Mouse (Mus musculus): Measurements from ENCODE around the gene Rhox3h. TPM values are rescaled to one million over a fixed set of nuclear protein-coding genes. Genes with fewer than 3 reads are reported as not detected.
"Not testable (repeated sequence)": the region's sequence is repeated elsewhere in the genome, so short reads cannot be mapped to it uniquely, and the experiment has no call there.

Gene Rhox3h
- not detected in 2 replicates for polyA plus RNA-seq (2014; fragmentation: Nextera tagmentation; extraction: Ambion mirVana)

DNA sequence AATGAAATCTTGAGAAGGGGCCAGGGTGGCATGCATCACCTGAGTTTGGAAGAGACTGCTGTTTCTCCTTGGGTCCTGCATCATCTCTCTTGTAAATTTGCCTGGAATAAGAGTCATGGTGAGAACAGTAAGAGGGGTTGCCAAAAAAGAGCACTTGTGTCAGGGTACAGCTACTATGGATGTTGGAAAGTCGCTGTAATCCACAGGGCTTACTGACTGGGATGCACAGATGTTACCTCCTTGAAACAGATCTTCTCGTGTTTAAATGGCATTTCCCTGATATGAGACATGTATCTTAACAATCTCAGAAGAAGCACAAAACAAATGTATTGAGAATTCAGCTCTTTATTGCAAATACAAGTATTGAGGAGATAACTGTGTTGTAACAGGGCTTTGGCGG lies at the start of gene Rhox3h:
Gene Rhox3h (minus strand): TSS at position 101 of the 400 bp plus-strand sequence.
- H3K4me2 ChIP-seq (ENCODE audit: low read depth, low read length); ATAC-seq (ENCODE audit: low read depth); DNase-seq (ENCODE audit: low spot score); H3K27ac ChIP-seq (replicated peaks; ENCODE audit: low read depth, low read length); H3K4me1 ChIP-seq (ENCODE audit: control insufficient read depth, insufficient read depth, low read length); H3K9me3 ChIP-seq (ENCODE audit: control insufficient read depth, low read length); H3K36me3 ChIP-seq (ENCODE audit: control insufficient read depth, insufficient read depth, low read length); H3K9ac ChIP-seq (ENCODE audit: low read depth, low read length); H3K27me3 ChIP-seq (replicated peaks; ENCODE audit: control insufficient read depth, insufficient read depth, low read length); H3K4me3 ChIP-seq (ENCODE audit: low read depth, low read length): not testable (repeated sequence)
- WGBS, result 75% methylated on average over 1 of the region's 3 CpGs

DNA sequence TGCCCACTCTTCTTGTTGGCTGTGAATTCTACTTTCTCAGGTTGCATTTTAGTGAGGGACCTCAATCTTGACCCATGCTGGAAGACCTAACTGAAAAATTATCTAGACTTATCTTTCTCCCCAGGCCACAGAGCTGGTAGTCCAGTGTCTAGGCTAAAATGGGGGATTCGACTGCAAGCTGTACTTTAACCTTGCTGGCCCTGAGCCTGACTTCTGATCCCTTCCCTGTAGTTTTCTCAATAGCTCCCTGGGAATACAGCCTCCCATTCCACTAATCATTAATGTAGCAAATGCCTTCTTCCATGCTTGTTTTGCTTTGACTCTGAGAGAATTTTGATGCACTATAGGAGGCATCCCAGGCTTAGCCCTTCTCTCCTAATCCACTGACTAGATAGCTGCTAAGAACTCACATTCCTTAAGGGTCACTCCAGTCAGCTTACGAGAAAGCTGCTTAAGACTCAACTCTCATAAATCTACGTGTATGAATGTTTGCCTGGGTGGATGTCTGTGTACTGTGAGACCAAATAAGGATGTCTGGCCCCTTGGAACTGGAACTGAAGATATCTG lies 33.3 kb upstream of the Rhox3h start:
- ATAC-seq (ENCODE audit: low read depth), result no peak
- H3K4me2 ChIP-seq (ENCODE audit: low read depth, low read length), result no peak overlapping the region

DNA sequence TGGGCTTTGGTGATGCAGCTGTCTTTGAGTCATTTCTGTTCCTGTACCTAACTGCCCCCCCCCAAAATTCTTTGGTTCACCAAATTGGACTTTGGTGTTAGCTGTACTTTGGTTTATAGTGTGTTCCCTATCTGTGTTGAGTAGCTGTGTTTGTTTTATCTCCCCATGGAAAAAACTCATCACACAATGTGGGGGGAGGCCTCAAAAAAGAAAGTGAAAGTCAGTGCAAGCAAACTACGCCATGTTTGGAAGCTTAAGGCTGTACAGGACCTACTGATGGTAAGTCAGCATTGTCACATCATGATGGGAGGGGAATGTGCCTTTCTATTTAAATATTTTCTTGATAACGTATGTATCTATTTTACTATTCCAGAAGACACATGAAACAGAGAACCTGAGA lies 23.7 kb upstream of the Rhox3h start:
- H3K4me1 ChIP-seq (ENCODE audit: control insufficient read depth, insufficient read depth, low read length), result no peaks in the 10 kb centered on the region

More for the DNA sequence above, 33.3 kb upstream of the Rhox3h start:
- Histone ChIP-seq H3K36me3 (ENCODE audit: control insufficient read depth, insufficient read depth, low read length) (no peaks in the 10 kb centered on the region), H3K9me3 (ENCODE audit: control insufficient read depth, low read length) (no peaks in the 10 kb centered on the region), H3K27ac (replicated peaks; ENCODE audit: low read depth, low read length) (no peak overlapping the region), H3K27me3 (replicated peaks; ENCODE audit: control insufficient read depth, insufficient read depth, low read length) (no peaks in the 10 kb centered on the region), H3K9ac (ENCODE audit: low read depth, low read length) (no peak overlapping the region), H3K4me1 (ENCODE audit: control insufficient read depth, insufficient read depth, low read length) (no peaks in the 10 kb centered on the region), H3K4me3 (ENCODE audit: low read depth, low read length) (no peak overlapping the region)
- 67% methylated on average over 3 of the region's 3 CpGs for WGBS
- no peak for DNase-seq (ENCODE audit: low spot score)

DNA sequence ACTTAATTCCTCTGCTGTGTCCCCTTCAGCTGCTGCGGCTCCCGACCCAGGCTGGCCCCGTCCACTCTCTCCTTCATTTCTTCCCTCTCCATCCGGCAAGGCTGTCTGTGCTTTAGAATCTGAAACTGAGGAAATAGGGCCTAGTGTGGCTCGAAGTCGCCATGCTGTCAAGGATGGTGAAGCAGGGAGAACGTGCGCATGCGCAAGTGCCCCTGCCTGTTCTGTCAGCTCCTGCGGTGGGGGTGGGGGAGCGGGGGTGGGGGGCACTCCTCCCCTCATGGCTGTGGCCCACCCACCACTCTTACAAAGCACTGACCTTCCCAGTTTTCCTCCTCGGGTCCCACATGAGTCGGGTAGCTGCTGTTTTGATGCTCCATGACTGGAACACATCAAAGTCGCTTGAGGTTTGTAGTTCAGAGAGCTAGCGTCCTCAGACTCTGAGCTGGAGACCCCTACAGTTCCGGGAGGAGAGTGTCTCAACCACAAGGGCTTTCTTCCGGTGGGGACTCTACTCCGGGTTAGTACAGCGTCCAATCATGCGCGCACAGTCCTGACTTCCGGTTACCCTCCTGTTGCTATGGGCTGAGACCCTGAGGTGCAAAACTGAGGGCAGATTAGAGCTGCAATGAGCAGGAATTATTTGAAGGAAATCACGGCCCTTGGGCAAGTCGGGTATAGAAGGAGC lies 14.6 kb upstream of the Rhox3h start:
- H3K36me3 ChIP-seq (ENCODE audit: control insufficient read depth, insufficient read depth, low read length), result no peaks in the 10 kb centered on the region
- H3K27me3 ChIP-seq (replicated peaks; ENCODE audit: control insufficient read depth, insufficient read depth, low read length), result no peaks in the 10 kb centered on the region
- no peak for ATAC-seq (ENCODE audit: low read depth)
- no peak overlapping the region for H3K27ac ChIP-seq (replicated peaks; ENCODE audit: low read depth, low read length)
- H3K9me3 ChIP-seq (ENCODE audit: control insufficient read depth, low read length), result no peaks in the 10 kb centered on the region
- H3K4me1 ChIP-seq (ENCODE audit: control insufficient read depth, insufficient read depth, low read length), result no peaks in the 10 kb centered on the region
- H3K9ac ChIP-seq (ENCODE audit: low read depth, low read length), result no peak overlapping the region
- no peak overlapping the region for H3K4me2 ChIP-seq (ENCODE audit: low read depth, low read length)
- no peak for DNase-seq (ENCODE audit: low spot score)
- WGBS, result 86% methylated on average over 22 of the region's 24 CpGs
- H3K4me3 ChIP-seq (ENCODE audit: low read depth, low read length), result no peak overlapping the region

More for the DNA sequence above, 23.7 kb upstream of the Rhox3h start:
- Histone ChIP-seq H3K27ac (replicated peaks; ENCODE audit: low read depth, low read length) (no peak overlapping the region), H3K9me3 (ENCODE audit: control insufficient read depth, low read length) (no peaks in the 10 kb centered on the region), H3K27me3 (replicated peaks; ENCODE audit: control insufficient read depth, insufficient read depth, low read length) (no peaks in the 10 kb centered on the region), H3K36me3 (ENCODE audit: control insufficient read depth, insufficient read depth, low read length) (no peaks in the 10 kb centered on the region), H3K4me2 (ENCODE audit: low read depth, low read length) (no peak overlapping the region), H3K4me3 (ENCODE audit: low read depth, low read length) (no peak overlapping the region), H3K9ac (ENCODE audit: low read depth, low read length) (no peak overlapping the region)
- DNase-seq (ENCODE audit: low spot score), result no peak
- no peak for ATAC-seq (ENCODE audit: low read depth)
- WGBS, result 83% methylated on average over 2 of the region's 2 CpGs

DNA sequence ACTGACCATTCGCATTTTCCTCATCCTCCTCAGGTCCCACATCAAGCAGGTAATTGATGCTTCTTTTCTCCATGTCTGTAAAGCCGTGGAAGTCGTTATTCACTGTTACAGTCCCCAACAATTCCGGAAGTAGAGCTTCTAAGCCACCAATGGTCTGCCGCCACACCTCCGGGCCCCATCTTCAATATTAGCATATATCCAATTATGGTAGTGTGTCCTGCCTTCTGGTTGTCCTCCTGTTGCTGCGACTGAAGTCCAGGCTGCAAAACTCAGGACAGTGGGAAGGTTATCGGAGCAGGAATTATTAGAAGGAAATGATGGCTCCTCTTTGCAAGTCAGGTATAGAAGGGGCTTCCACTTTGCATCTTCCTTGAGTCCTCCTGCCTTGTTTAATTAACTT lies 4.6 kb upstream of the Rhox3h start, which contains the start of gene Rhox2h:
Gene Rhox2h (minus strand): TSS at position 101 of the 400 bp plus-strand sequence.
- WGBS, result 88% methylated on average over 8 of the region's 8 CpGs
- not testable (repeated sequence) for H3K36me3 ChIP-seq (ENCODE audit: control insufficient read depth, insufficient read depth, low read length); H3K9ac ChIP-seq (ENCODE audit: low read depth, low read length); H3K27me3 ChIP-seq (replicated peaks; ENCODE audit: control insufficient read depth, insufficient read depth, low read length); H3K27ac ChIP-seq (replicated peaks; ENCODE audit: low read depth, low read length); H3K4me2 ChIP-seq (ENCODE audit: low read depth, low read length); H3K4me3 ChIP-seq (ENCODE audit: low read depth, low read length); DNase-seq (ENCODE audit: low spot score); ATAC-seq (ENCODE audit: low read depth); H3K4me1 ChIP-seq (ENCODE audit: control insufficient read depth, insufficient read depth, low read length); H3K9me3 ChIP-seq (ENCODE audit: control insufficient read depth, low read length)

DNA sequence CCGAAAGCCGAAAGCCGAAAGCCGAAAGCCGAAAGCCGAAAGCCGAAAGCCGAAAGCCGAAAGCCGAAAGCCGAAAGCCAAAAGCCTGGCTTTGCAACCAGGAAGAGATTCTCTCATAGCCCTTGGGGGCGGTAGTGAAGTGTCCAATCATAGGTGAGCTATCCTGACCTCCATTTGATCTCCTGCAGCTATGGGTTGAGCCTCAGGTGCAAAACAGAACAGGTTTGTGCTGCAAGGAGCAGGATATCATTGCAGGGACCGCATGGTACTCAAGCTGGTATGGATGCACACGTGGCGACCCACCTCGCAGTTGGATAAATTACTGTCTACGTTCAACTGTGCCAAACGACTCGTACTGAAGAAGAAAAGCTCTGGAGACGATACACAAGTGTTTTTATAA lies 17.3 kb downstream of the Rhox3h start, which contains the start of gene Rhox4g:
Gene Rhox4g (minus strand): TSS at position 101 of the 400 bp plus-strand sequence.
- H3K9me3 ChIP-seq (ENCODE audit: control insufficient read depth, low read length); DNase-seq (ENCODE audit: low spot score); H3K4me1 ChIP-seq (ENCODE audit: control insufficient read depth, insufficient read depth, low read length); H3K4me2 ChIP-seq (ENCODE audit: low read depth, low read length); H3K27me3 ChIP-seq (replicated peaks; ENCODE audit: control insufficient read depth, insufficient read depth, low read length); H3K9ac ChIP-seq (ENCODE audit: low read depth, low read length); ATAC-seq (ENCODE audit: low read depth); H3K27ac ChIP-seq (replicated peaks; ENCODE audit: low read depth, low read length); H3K4me3 ChIP-seq (ENCODE audit: low read depth, low read length); H3K36me3 ChIP-seq (ENCODE audit: control insufficient read depth, insufficient read depth, low read length): not testable (repeated sequence)
- 96% methylated on average over 13 of the region's 20 CpGs for WGBS

DNA sequence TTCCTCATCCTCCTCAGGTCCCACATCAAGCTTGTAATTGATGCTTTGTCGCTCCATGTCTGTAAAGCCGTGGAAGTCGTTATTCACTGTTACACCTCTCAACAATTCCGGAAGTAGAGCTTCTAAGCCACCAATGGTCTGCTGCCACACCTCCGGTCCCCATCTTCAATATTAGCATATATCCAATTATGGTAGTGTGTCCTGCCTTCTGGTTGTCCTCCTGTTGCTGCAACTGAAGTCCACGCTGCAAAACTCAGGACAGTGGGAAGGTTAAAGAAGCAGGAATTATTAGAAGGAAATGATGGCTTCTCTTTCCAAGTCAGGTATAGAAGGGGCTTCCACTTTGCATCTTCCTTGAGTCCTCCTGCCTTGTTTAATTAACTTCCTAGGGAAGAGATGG lies 25.2 kb downstream of the Rhox3h start, which contains the start of gene Rhox2g:
Gene Rhox2g (minus strand): TSS at position 101 of the 400 bp plus-strand sequence.
- not testable (repeated sequence) for H3K4me3 ChIP-seq (ENCODE audit: low read depth, low read length); DNase-seq (ENCODE audit: low spot score); H3K9ac ChIP-seq (ENCODE audit: low read depth, low read length); ATAC-seq (ENCODE audit: low read depth); H3K4me2 ChIP-seq (ENCODE audit: low read depth, low read length); H3K27ac ChIP-seq (replicated peaks; ENCODE audit: low read depth, low read length); H3K4me1 ChIP-seq (ENCODE audit: control insufficient read depth, insufficient read depth, low read length); H3K9me3 ChIP-seq (ENCODE audit: control insufficient read depth, low read length); H3K36me3 ChIP-seq (ENCODE audit: control insufficient read depth, insufficient read depth, low read length); H3K27me3 ChIP-seq (replicated peaks; ENCODE audit: control insufficient read depth, insufficient read depth, low read length)
- WGBS, result 85% methylated on average over 6 of the region's 6 CpGs

DNA sequence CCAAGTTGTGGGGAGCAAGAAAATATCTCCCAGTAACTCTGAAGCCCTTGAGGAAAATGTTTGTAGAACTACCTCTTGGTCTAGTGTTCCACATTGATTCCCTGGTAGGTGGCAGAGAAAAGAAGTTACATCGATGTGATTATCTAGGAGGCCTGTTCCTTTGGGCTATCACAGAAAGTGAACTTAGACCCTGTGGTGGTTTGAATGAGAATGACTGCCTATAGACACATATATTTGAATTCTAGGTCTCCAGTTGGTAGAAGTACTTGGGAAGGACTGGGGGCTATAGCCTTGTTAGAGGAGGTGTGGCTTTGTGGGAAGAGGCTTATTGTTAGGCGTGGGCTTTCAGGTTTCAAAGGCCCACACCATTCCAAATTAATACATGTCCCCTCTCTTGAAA lies 40.1 kb downstream of the Rhox3h start, which contains the start of gene Rhox3g:
Gene Rhox3g (minus strand): TSS at position 101 of the 400 bp plus-strand sequence.
- not testable (repeated sequence) for H3K9ac ChIP-seq (ENCODE audit: low read depth, low read length); H3K4me1 ChIP-seq (ENCODE audit: control insufficient read depth, insufficient read depth, low read length); ATAC-seq (ENCODE audit: low read depth); H3K4me2 ChIP-seq (ENCODE audit: low read depth, low read length); H3K4me3 ChIP-seq (ENCODE audit: low read depth, low read length); DNase-seq (ENCODE audit: low spot score); H3K9me3 ChIP-seq (ENCODE audit: control insufficient read depth, low read length); H3K36me3 ChIP-seq (ENCODE audit: control insufficient read depth, insufficient read depth, low read length); H3K27ac ChIP-seq (replicated peaks; ENCODE audit: low read depth, low read length); H3K27me3 ChIP-seq (replicated peaks; ENCODE audit: control insufficient read depth, insufficient read depth, low read length)
- 89% methylated on average over 2 of the region's 2 CpGs for WGBS

Measured in embryonic facial prominence, embryonic 14.5 days (tissue).